Mouse (Mus musculus): Measurements from ENCODE around the gene Hcst.

GRCm38 (mm10) chr7:30421890-30422435, 2.3 kb upstream of the Hcst start:
- 0 out of 2 replicates have a peak, but pooled peaks have one; percentile 9 for TF ChIP-seq POLR2A (IDR thresholded peaks at IDR 0.05; ENCODE audit: extremely low read depth, insufficient read depth, low read length)
- TF ChIP-seq CTCF (IDR thresholded peaks at IDR 0.05; ENCODE audit: low read depth, low read length): no peak
